Mouse (Mus musculus) forebrain, embryonic 15.5 days (tissue): Measurements from ENCODE around the gene Nkain2. TPM values are rescaled to one million over a fixed set of nuclear protein-coding genes. Genes with fewer than 3 reads are reported as not detected.
A peak's percentile ranks its signal among the peaks of the same experiment; 100 is the strongest.
"Not testable (repeated sequence)": the region's sequence is repeated elsewhere in the genome, so short reads cannot be mapped to it uniquely, and the experiment has no call there.

Source experiments
- ATAC-seq: fragments of 200-750 bp; cut with Nextera tagmentation; replicated peaks from 2 replicates; pipeline ENCODE4 v1.8.0; 2017; ENCODE audit warnings: mild to moderate bottlenecking, moderate TSS enrichment, moderate library complexity
- H3K27ac ChIP-seq: fragments of 300-500 bp; sonication (generic); replicated peaks from 2 replicates; pipeline ENCODE4 v1.5.1; 2015; ENCODE audit warnings: mild to moderate bottlenecking, inconsistent platforms
- H3K27me3 ChIP-seq: fragments of 300-500 bp; sonication (generic); 2 replicates; pipeline ENCODE4 v1.6.1; 2015; ENCODE audit warnings: inconsistent platforms
- H3K36me3 ChIP-seq: fragments of 300-500 bp; sonication (generic); 2 replicates; pipeline ENCODE4 v1.6.1; 2015; ENCODE audit warnings: mild to moderate bottlenecking, inconsistent platforms
- H3K4me1 ChIP-seq: fragments of 300-500 bp; sonication (generic); 2 replicates; pipeline ENCODE4 v1.6.1; 2015; ENCODE audit warnings: inconsistent platforms
- H3K4me2 ChIP-seq: fragments of 300-500 bp; sonication (generic); replicated peaks from 2 replicates; pipeline ENCODE4 v1.6.1; 2015; ENCODE audit warnings: mild to moderate bottlenecking, inconsistent platforms
- H3K4me3 ChIP-seq: fragments of 300-500 bp; sonication (generic); 2 replicates; pipeline ENCODE4 v1.5.1; 2015; ENCODE audit warnings: mild to moderate bottlenecking, inconsistent platforms
- H3K9ac ChIP-seq: fragments of 300-500 bp; sonication (generic); replicated peaks from 2 replicates; pipeline ENCODE4 v1.6.1; 2015; ENCODE audit warnings: mild to moderate bottlenecking, inconsistent platforms
- H3K9me3 ChIP-seq: fragments of 300-500 bp; sonication (generic); 2 replicates; pipeline ENCODE4 v1.6.1; 2016; ENCODE audit warnings: inconsistent platforms
- WGBS: fragments of 180-500 bp; shearing (Covaris S2); methylation state at CpG from one replicate; pipeline ENCODE4 v1.1.7; 2015; ENCODE audit warnings: mixed read lengths; 5-methylcytosine and 5-hydroxymethylcytosine counted together
- polyA plus RNA-seq: library from polyadenylated mRNA; unstranded; fragments of >200 nt; fragmentation: Nextera tagmentation; extraction: Ambion mirVana; gene quantifications from 2 replicates; pipeline ENCODE4 v1.2.1, GENCODE M21; 2015

Nkain2 gene
- polyA plus RNA-seq, 1 experiment from 2014 or later, result 11.8 TPM

GRCm38 (mm10) chr10:32738989-32739388 lies 151.3 kb downstream of the Nkain2 start:
- no peaks in the 10 kb centered on the region for H3K4me1 ChIP-seq
- ATAC-seq, result no peak
- no peak overlapping the region for H3K4me2 ChIP-seq
- H3K36me3 ChIP-seq, result no peaks in the 10 kb centered on the region
- H3K9ac ChIP-seq, result no peak overlapping the region
- WGBS, result 77% methylated on average over 2 of the region's 2 CpGs
- H3K4me3 ChIP-seq, result no peak overlapping the region
- H3K27me3 ChIP-seq, result no peaks in the 10 kb centered on the region
- no peaks in the 10 kb centered on the region for H3K9me3 ChIP-seq
- no peak overlapping the region for H3K27ac ChIP-seq

- H3K9ac ChIP-seq, H3K4me2 ChIP-seq, H3K4me1 ChIP-seq, H3K27me3 ChIP-seq, ATAC-seq, H3K9me3 ChIP-seq, H3K36me3 ChIP-seq, H3K27ac ChIP-seq, H3K4me3 ChIP-seq: not testable (repeated sequence)
- 88% methylated on average over 1 of the region's 1 CpGs for WGBS
These were observed 183.7 kb downstream of the Nkain2 start for GRCm38 (mm10) chr10:32706579-32706978.

GRCm38 (mm10) chr10:32696661-32697060 lies 193.6 kb downstream of the Nkain2 start:
- Histone ChIP-seq H3K27me3 (no peaks in the 10 kb centered on the region), H3K9me3 (no peaks in the 10 kb centered on the region), H3K4me1 (no peaks in the 10 kb centered on the region), H3K36me3 (no peaks in the 10 kb centered on the region), H3K9ac (no peak overlapping the region), H3K4me3 (no peak overlapping the region), H3K27ac (no peak overlapping the region), H3K4me2 (no peak overlapping the region)
- ATAC-seq, result no peak
- 71% methylated on average over 2 of the region's 2 CpGs for WGBS

GRCm38 (mm10) chr10:32684548-32684947 lies 205.7 kb downstream of the Nkain2 start:
- Histone ChIP-seq H3K9me3 (no peaks in the 10 kb centered on the region), H3K9ac (no peak overlapping the region), H3K4me3 (no peak overlapping the region), H3K36me3 (no peaks in the 10 kb centered on the region), H3K27me3 (no peaks in the 10 kb centered on the region), H3K4me1 (no peaks in the 10 kb centered on the region), H3K27ac (no peak overlapping the region), H3K4me2 (no peak overlapping the region)
- no peak for ATAC-seq

- H3K4me2 ChIP-seq, result no peak overlapping the region
- H3K9ac ChIP-seq, result no peak overlapping the region
- no peaks in the 10 kb centered on the region for H3K36me3 ChIP-seq
- no peak overlapping the region for H3K27ac ChIP-seq
- ATAC-seq, result no peak
- H3K9me3 ChIP-seq, result no peaks in the 10 kb centered on the region
- no peak overlapping the region for H3K4me3 ChIP-seq
- no peaks in the 10 kb centered on the region for H3K27me3 ChIP-seq
- WGBS, result 81% methylated on average over 3 of the region's 3 CpGs
- H3K4me1 ChIP-seq, result no peaks in the 10 kb centered on the region
These were observed 250.0 kb downstream of the Nkain2 start for GRCm38 (mm10) chr10:32640256-32640655.

GRCm38 (mm10) chr10:32639173-32639572 lies 251.1 kb downstream of the Nkain2 start:
- no peaks in the 10 kb centered on the region for H3K9me3 ChIP-seq
- no peak overlapping the region for H3K4me3 ChIP-seq
- no peaks in the 10 kb centered on the region for H3K27me3 ChIP-seq
- no peak overlapping the region for H3K9ac ChIP-seq
- H3K27ac ChIP-seq, result no peak overlapping the region
- no peak overlapping the region for H3K4me2 ChIP-seq
- H3K36me3 ChIP-seq, result no peaks in the 10 kb centered on the region
- no peak for ATAC-seq
- no peaks in the 10 kb centered on the region for H3K4me1 ChIP-seq

GRCm38 (mm10) chr10:32631043-32631442 lies 259.2 kb downstream of the Nkain2 start:
- Histone ChIP-seq H3K4me2 (no peak overlapping the region), H3K36me3 (no peaks in the 10 kb centered on the region), H3K4me3 (no peak overlapping the region), H3K27me3 (no peaks in the 10 kb centered on the region), H3K27ac (no peak overlapping the region), H3K9ac (no peak overlapping the region), H3K4me1 (no peaks in the 10 kb centered on the region), H3K9me3 (no peaks in the 10 kb centered on the region)
- ATAC-seq, result no peak
- WGBS, result 92% methylated on average over 2 of the region's 2 CpGs

GRCm38 (mm10) chr10:32604448-32604847 lies 285.8 kb downstream of the Nkain2 start:
- H3K36me3 ChIP-seq, result no peaks in the 10 kb centered on the region
- H3K9me3 ChIP-seq, result no peaks in the 10 kb centered on the region
- H3K27ac ChIP-seq, result no peak overlapping the region
- no peaks in the 10 kb centered on the region for H3K27me3 ChIP-seq
- H3K4me1 ChIP-seq, result no peaks in the 10 kb centered on the region
- ATAC-seq, result peak; percentile 67
- H3K4me2 ChIP-seq, result no peak overlapping the region
- no peak overlapping the region for H3K4me3 ChIP-seq
- no peak overlapping the region for H3K9ac ChIP-seq

GRCm38 (mm10) chr10:32602798-32603197 lies 287.5 kb downstream of the Nkain2 start:
- Histone ChIP-seq H3K36me3 (no peaks in the 10 kb centered on the region), H3K27me3 (no peaks in the 10 kb centered on the region), H3K4me2 (no peak overlapping the region), H3K4me1 (no peaks in the 10 kb centered on the region), H3K9ac (no peak overlapping the region), H3K27ac (no peak overlapping the region), H3K9me3 (no peaks in the 10 kb centered on the region), H3K4me3 (no peak overlapping the region)
- no peak for ATAC-seq
- 80% methylated on average over 4 of the region's 4 CpGs for WGBS

- Histone ChIP-seq H3K9ac (no peak overlapping the region), H3K4me1 (no peaks in the 10 kb centered on the region), H3K36me3 (no peaks in the 10 kb centered on the region), H3K4me2 (no peak overlapping the region), H3K9me3 (no peaks in the 10 kb centered on the region), H3K27me3 (no peaks in the 10 kb centered on the region), H3K27ac (no peak overlapping the region), H3K4me3 (no peak overlapping the region)
- no peak for ATAC-seq
- 87% methylated on average over 2 of the region's 2 CpGs for WGBS
These were observed 295.3 kb downstream of the Nkain2 start for GRCm38 (mm10) chr10:32594998-32595397.

GRCm38 (mm10) chr10:32577276-32577580 lies 313.0 kb downstream of the Nkain2 start:
- Histone ChIP-seq H3K36me3 (no peaks in the 10 kb centered on the region), H3K4me2 (no peak overlapping the region), H3K9me3 (no peaks in the 10 kb centered on the region), H3K4me1 (no peaks in the 10 kb centered on the region), H3K27ac (peak overlapping the region; percentile 57), H3K4me3 (no peak overlapping the region), H3K27me3 (no peaks in the 10 kb centered on the region), H3K9ac (no peak overlapping the region)
- 17% methylated on average over 3 of the region's 3 CpGs for WGBS
- peak; percentile 26; the same call in 1 of the 2 replicates for ATAC-seq

- WGBS, result 10% methylated on average over 2 of the region's 2 CpGs
- no peak overlapping the region for H3K4me3 ChIP-seq
- H3K4me2 ChIP-seq, result no peak overlapping the region
- ATAC-seq, result peak; percentile 38
- H3K27me3 ChIP-seq, result no peaks in the 10 kb centered on the region
- H3K27ac ChIP-seq, result peak overlapping the region; percentile 57
- H3K9me3 ChIP-seq, result no peaks in the 10 kb centered on the region
- H3K4me1 ChIP-seq, result no peaks in the 10 kb centered on the region
- no peak overlapping the region for H3K9ac ChIP-seq
- H3K36me3 ChIP-seq, result no peaks in the 10 kb centered on the region
These were observed 313.5 kb downstream of the Nkain2 start for GRCm38 (mm10) chr10:32576559-32577275.

- H3K4me3 ChIP-seq, result no peak overlapping the region
- no peaks in the 10 kb centered on the region for H3K27me3 ChIP-seq
- H3K27ac ChIP-seq, result no peak overlapping the region
- no peak overlapping the region for H3K4me2 ChIP-seq
- no peak overlapping the region for H3K9ac ChIP-seq
- ATAC-seq, result no peak
- 80% methylated on average over 3 of the region's 3 CpGs for WGBS
- H3K9me3 ChIP-seq, result no peaks in the 10 kb centered on the region
- no peaks in the 10 kb centered on the region for H3K36me3 ChIP-seq
- H3K4me1 ChIP-seq, result no peaks in the 10 kb centered on the region
These were observed 332.6 kb downstream of the Nkain2 start for GRCm38 (mm10) chr10:32557673-32558072.
